Mouse (Mus musculus) skeletal muscle tissue, postnatal 0 days (tissue): ENCODE results near the gene Zfp949. TPM values are rescaled to one million over a fixed set of nuclear protein-coding genes. Genes with fewer than 3 reads are reported as not detected.

Source experiments
- polyA plus RNA-seq: library from polyadenylated mRNA; unstranded; fragments of >200 nt; fragmentation: Nextera tagmentation; extraction: Ambion mirVana; gene quantifications from 2 replicates; pipeline ENCODE4 v1.2.1, GENCODE M21; 2015

Gene Zfp949
- 5.7 and 6.6 TPM in 2 replicates for polyA plus RNA-seq

DNA sequence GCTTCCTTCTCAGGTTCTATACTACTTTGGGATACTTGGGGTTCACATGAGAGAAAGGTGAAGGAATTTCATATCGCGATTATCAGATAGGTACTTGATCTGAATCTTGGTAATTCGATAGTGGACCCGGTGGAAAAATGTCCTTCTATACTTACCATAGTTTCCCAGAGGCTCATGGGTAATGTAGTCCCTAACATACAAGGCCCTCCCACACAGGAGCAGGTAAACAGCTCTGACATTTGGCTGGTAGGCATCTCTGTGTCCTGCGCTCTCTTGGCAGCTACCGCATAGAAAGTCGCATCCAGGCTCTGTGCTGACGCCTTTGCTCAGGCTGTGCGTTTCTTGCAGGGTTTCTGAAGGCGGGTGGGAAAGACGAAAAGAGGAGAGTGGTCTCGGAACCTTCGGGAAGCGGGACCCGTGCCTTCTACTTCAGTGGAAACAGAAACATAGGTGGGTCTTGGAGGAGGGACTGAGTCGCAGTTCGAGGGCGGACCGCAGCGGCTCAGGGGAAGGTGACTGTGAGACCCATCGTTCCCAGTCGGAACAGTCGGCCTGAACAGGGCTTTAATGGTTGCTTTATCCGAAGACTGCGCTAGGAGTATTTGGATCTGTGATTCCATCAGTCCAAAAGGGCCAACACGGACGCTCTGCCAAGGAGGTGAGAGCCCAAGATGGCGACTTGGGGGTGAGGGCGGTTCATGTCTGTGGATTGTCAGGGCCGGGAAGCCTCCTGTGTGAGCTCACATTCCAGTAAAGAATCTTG lies at the start of gene Zfp949:
TSS of gene Zfp949 (plus strand) at position 170 of the 763 bp plus-strand sequence.

GRCm38 (mm10) chr9:88580591-88580990 lies 32.8 kb downstream of the Zfp949 start, which contains the start of gene Trim43a:
Gene Trim43a (plus strand): TSS chr9:88580891.

Other genes with a start within 250 kb of the Zfp949 start
- 7.1 and 8.9 TPM in 2 replicates for gene Nt5e, start 220.8 kb upstream of the Zfp949 start, polyA plus RNA-seq
- gene Snx14, start 109.1 kb upstream of the Zfp949 start, polyA plus RNA-seq, result 17.3 and 18.1 TPM in 2 replicates
- gene Gm20537, start 91.4 kb upstream of the Zfp949 start, polyA plus RNA-seq, result 0.15 and 0.31 TPM in 2 replicates
- 43.1 and 53.7 TPM in 2 replicates for gene Syncrip, start 65.4 kb upstream of the Zfp949 start, polyA plus RNA-seq
- 0.06 and 0.27 TPM in 2 replicates for gene Trim43a, start 32.9 kb downstream of the Zfp949 start, polyA plus RNA-seq
- 18.2 and 24.2 TPM in 2 replicates for gene Mthfsl, start 172.3 kb downstream of the Zfp949 start, polyA plus RNA-seq
- gene Bcl2a1d, start 183.9 kb downstream of the Zfp949 start, polyA plus RNA-seq, result 0.49 and 0.74 TPM in 2 replicates